Mouse (Mus musculus) subcutaneous adipose tissue, adult 2 months (tissue): ENCODE data around the gene Taar2. TPM values are rescaled to one million over a fixed set of nuclear protein-coding genes. Genes with fewer than 3 reads are reported as not detected.

ENCODE experiments used
- polyA plus RNA-seq: library from polyadenylated mRNA; depleted of rRNA; stranded (reverse); fragments of >200 nt; gene quantifications from 2 replicates; pipeline ENCODE4 v1.2.3, GENCODE M21; 2012; ENCODE audit warnings: low replicate concordance; rRNA removed

Taar2 gene
- polyA plus RNA-seq, result 0.11 TPM in 1 of 2 replicates, not detected in the other

DNA sequence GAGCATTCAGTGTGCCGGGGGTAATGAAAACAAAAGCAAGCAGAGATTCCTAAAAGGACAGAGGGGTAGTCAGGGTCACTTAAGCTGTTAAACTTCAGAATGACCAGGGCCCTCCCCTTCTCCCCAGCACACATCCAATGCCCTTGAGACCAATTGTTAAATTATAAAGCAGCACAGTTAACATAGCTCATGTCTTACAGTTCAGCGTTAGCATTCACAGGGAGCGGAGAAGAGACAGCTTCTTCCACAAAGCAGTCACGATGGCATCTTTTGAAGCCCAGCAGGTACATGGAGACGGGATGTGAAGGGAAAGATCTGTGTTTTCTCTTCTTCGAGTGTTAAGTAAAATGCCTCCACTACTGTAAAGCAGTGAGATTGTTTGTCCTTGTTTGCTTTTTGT, at the start of gene Taar2:
Taar2 (plus strand) TSS at position 261 of the 400 bp plus-strand sequence.

DNA sequence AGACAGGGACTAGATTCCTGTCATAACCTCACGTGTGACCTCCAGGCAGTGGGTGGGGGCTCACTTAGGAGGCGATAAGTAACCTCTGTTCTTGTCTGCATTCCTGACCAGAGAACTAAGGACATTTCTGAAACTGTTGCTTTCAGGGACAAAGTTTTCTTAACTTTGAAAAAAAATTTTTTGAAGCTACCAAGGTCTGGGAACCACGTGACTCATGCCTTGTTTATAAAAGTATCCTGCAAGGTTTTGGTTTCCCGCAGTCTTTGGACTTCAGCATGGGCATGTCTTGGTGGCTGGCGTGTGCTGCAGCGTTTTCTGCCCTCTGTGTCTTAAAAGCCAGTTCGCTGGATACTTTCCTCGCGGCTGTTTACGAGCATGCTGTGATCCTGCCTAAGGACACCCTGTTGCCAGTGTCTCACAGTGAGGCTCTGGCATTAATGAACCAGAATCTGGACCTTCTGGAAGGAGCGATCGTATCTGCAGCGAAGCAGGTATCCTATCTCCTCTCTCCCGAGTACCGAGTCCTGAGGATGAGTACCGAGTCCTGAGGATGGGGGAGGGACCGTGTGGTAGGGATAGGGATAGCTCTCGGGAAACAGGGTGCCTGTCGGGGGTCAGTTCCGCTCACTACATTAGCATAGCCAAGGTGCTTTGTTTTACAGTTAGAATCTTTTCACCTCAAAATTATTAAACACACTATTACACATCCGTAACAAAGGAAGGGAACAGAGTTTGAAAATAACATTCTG, 43.6 kb upstream of the Taar2 start, which contains the start of gene Vnn1:
Vnn1 (plus strand) TSS at position 88 of the 749 bp plus-strand sequence.

DNA sequence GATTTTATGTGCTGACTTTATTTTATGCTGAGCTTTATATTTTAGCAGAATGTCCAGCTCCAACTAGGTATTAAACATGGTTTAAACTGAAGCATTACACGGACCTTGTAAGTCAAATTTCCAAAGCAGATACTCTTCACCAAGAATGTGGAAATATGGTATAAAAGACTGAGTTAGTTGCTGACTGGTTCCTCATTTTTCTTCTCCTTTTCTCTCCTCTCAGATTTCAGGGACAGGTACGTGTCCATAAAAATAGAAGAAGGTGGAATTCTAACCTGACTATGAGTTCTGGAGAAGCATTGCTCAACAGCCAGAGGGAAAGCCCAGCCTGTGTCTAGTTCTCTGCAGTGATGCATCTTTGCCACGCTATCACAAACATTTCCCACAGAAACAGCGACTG, 18.3 kb upstream of the Taar2 start, which contains the start of gene Taar1:
Taar1 (plus strand) TSS at position 301 of the 400 bp plus-strand sequence.

DNA sequence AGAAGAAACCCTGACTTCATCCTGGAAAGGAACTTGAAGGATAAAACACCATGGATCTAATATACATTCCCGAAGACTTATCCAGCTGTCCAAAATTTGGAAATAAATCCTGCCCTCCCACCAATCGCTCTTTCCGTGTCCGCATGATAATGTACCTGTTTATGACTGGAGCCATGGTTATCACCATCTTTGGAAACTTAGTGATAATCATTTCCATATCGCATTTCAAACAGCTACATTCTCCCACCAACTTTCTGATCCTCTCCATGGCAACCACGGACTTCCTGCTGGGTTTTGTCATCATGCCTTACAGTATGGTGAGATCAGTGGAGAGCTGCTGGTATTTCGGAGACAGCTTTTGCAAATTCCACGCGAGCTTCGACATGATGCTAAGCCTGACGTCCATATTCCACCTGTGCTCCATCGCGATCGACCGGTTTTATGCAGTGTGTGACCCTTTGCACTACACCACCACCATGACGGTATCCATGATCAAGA, 11.2 kb downstream of the Taar2 start, which contains the start of gene Taar3:
Taar3 (plus strand) TSS at position 51 of the 498 bp plus-strand sequence.

DNA sequence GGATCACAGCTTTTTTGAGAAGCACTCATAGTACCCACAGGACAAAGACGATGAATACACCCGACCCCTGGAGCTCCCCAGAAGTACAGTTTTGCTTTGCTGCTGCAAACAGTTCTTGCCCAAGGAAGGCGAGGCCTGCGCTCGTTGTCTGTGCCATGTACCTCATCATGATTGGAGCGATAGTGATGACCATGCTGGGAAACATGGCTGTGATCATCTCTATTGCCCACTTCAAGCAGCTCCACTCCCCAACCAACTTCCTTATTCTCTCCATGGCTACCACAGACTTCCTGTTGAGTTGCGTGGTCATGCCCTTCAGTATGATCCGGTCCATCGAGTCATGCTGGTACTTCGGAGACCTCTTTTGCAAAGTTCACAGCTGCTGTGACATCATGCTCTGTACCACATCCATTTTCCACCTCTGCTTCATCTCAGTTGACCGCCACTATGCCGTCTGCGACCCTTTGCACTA, 22.1 kb downstream of the Taar2 start, which contains the start of gene Taar4:
Taar4 (plus strand) TSS at position 51 of the 472 bp plus-strand sequence.

DNA sequence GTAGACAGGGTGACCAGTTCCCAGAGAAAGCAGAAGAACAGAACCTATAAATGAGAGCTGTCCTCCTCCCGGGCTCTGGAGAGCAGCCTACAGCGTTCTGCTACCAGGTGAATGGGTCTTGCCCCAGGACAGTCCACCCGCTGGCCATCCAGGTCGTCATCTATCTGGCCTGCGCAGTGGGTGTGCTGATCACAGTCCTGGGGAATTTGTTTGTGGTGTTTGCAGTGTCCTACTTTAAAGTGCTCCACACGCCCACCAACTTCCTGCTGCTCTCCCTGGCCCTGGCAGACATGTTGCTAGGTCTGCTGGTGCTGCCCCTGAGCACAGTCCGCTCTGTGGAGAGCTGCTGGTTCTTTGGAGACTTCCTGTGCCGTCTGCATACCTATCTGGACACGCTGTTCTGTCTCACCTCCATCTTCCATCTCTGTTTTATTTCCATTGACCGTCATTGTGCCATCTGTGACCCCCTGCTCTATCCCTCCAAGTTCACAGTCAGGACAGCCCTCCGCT, 32.3 kb downstream of the Taar2 start, which contains the start of gene Taar5:
Taar5 (plus strand) TSS at position 51 of the 510 bp plus-strand sequence.

DNA sequence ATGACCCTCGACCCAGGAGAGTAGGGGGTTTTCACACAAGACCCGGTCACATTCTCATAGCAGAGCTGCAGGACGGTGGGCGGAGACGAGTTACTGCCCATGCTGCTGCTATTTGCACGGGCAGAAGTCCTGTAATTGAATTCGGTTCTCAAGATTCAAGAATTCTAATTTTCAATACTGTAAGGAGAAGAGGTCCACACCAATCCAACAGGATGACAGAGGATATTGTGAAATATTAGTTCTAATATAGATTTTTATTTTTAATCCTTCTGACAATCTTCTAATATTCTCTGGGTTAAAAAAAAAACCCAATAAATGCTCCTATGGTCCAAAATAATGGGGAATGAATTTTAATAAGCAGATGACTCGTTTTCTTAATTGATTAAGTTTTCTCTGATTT, 47.2 kb downstream of the Taar2 start, which contains the start of gene Taar6:
Taar6 (minus strand) TSS at position 101 of the 400 bp plus-strand sequence.

Other genes with a start within 250 kb of the Taar2 start
- 949 and 1,914 TPM in 2 replicates for gene Rps12, start 151.3 kb upstream of the Taar2 start, polyA plus RNA-seq
- 23.6 and 44.7 TPM in 2 replicates for gene Slc18b1, start 141.6 kb upstream of the Taar2 start, polyA plus RNA-seq
- 11.5 and 34.9 TPM in 2 replicates for gene Vnn3, start 87.1 kb upstream of the Taar2 start, polyA plus RNA-seq
- 3.1 TPM in 2 replicates for gene Vnn1, start 43.9 kb upstream of the Taar2 start, polyA plus RNA-seq
- gene Taar1, start 18.2 kb upstream of the Taar2 start, polyA plus RNA-seq, result not detected in 2 replicates
- not detected in 2 replicates for gene Taar3, start 11.0 kb downstream of the Taar2 start, polyA plus RNA-seq
- gene Taar4, start 21.9 kb downstream of the Taar2 start, polyA plus RNA-seq, result 0.14 TPM in 1 of 2 replicates, not detected in the other
- gene Taar5, start 32.1 kb downstream of the Taar2 start, polyA plus RNA-seq, result not detected in 2 replicates
- gene Taar6, start 47.1 kb downstream of the Taar2 start, polyA plus RNA-seq, result not detected in 2 replicates
- not detected in 2 replicates for gene Taar7a, start 54.9 kb downstream of the Taar2 start, polyA plus RNA-seq
- gene Taar7b, start 61.4 kb downstream of the Taar2 start, polyA plus RNA-seq, result not detected in 2 replicates
- not detected in 2 replicates for gene Taar7d, start 88.7 kb downstream of the Taar2 start, polyA plus RNA-seq
- not detected in 2 replicates for gene Taar7e, start 99.0 kb downstream of the Taar2 start, polyA plus RNA-seq
- gene Taar7f, start 110.9 kb downstream of the Taar2 start, polyA plus RNA-seq, result not detected in 2 replicates
- gene Taar8a, start 137.9 kb downstream of the Taar2 start, polyA plus RNA-seq, result not detected in 2 replicates
- not detected in 2 replicates for gene Taar8b, start 153.7 kb downstream of the Taar2 start, polyA plus RNA-seq
- not detected in 2 replicates for gene Taar8c, start 163.3 kb downstream of the Taar2 start, polyA plus RNA-seq
- gene Taar9, start 171.0 kb downstream of the Taar2 start, polyA plus RNA-seq, result not detected in 2 replicates
- 63.4 and 63.9 TPM in 2 replicates for gene Stx7, start 210.7 kb downstream of the Taar2 start, polyA plus RNA-seq